Comparison of ENCODE assay signal across 22 mouse cellular contexts in genomic region chr11:97671177-97671527, GRCm38 (mm10). TPM values are rescaled to one million over a fixed set of nuclear protein-coding genes. Genes with fewer than 3 reads are reported as not detected.
DNase-seq lines count a peak whose midpoint lies in the region; ATAC-seq and TF ChIP-seq lines count a peak whose summit lies in the region.
"Had no signal": no experiment of that assay in that cellular context is flagged by ENCODE, and none has a peak within 500 bp of the region (broad histone marks: within the 10 kb centered on the region; RNA-seq: fewer than 3 reads in every experiment).

No protein-coding gene starts in this region.

- peaks cover 40% of the 10 kb centered on the region for H3K4me1 ChIP-seq in heart, embryonic 13.5 days
- H3K4me1 ChIP-seq in intestine, embryonic 16.5 days (ENCODE audit: control insufficient read depth, insufficient read depth, low read length), result peaks cover 17% of the 10 kb centered on the region
- no peaks in the 10 kb centered on the region for H3K4me1 ChIP-seq in intestine, postnatal 0 days (replicated peaks; ENCODE audit: control insufficient read depth, insufficient read depth, low read length)

- H3K9ac ChIP-seq in heart, embryonic 13.5 days, result 0 out of 2 replicates have a peak overlapping the region, but pooled peaks have one; percentile 76
- peak overlapping the region; percentile 6; the same call in 1 of the 2 replicates for H3K9ac ChIP-seq in intestine, embryonic 16.5 days (ENCODE audit: low read depth, low read length)
- no peak overlapping the region for H3K9ac ChIP-seq in intestine, postnatal 0 days (ENCODE audit: low read depth, low read length)
- H3K9ac ChIP-seq: forebrain, embryonic 13.5 days; liver, embryonic 15.5 days had no signal

- H3K27ac ChIP-seq in heart, embryonic 13.5 days (replicated peaks), result no peak overlapping the region
- no peak overlapping the region for H3K27ac ChIP-seq in intestine, embryonic 16.5 days (ENCODE audit: low read length)
- no peak overlapping the region for H3K27ac ChIP-seq in intestine, postnatal 0 days (ENCODE audit: low read depth, low read length)
- H3K27ac ChIP-seq: forebrain, embryonic 13.5 days; liver, embryonic 15.5 days had no signal

- no peak for ATAC-seq in heart, embryonic 13.5 days (ENCODE audit: extremely low read depth, insufficient number of reproducible peaks, low FRiP score, low TSS enrichment)
- no peak for ATAC-seq in intestine, embryonic 16.5 days
- no peak for ATAC-seq in intestine, postnatal 0 days
- ATAC-seq: forebrain, embryonic 13.5 days had no signal

- H3K36me3 ChIP-seq in heart, embryonic 13.5 days, result peaks cover 98% of the 10 kb centered on the region
- peaks cover 28% of the 10 kb centered on the region for H3K36me3 ChIP-seq in intestine, embryonic 16.5 days (ENCODE audit: control insufficient read depth, insufficient read depth, low read length)
- H3K36me3 ChIP-seq in intestine, postnatal 0 days (ENCODE audit: control insufficient read depth, insufficient read depth), result peaks cover 80% of the 10 kb centered on the region

- DNase-seq in heart, postnatal 4 days, result no peak
- DNase-seq in ZHBTc4 (ENCODE audit: low read depth, low spot score), result peak; percentile 83
- no peak for DNase-seq in thymus, postnatal 4 days
- DNase-seq in urinary bladder, postnatal 14 days (ENCODE audit: low spot score), result no peak
- DNase-seq: adrenal gland, postnatal 36 days; cerebellum, adult 9-11 months; gastrocnemius, postnatal 25 days; heart, postnatal 36 days; kidney, adult 2 months; kidney, postnatal 10 days; liver; lung, postnatal 4 days; midbrain, embryonic 14.5 days; right cerebral cortex, postnatal 14 days; spleen, adult 18-20 months had no signal

- H3K4me3 ChIP-seq in heart, embryonic 13.5 days, result no peak overlapping the region
- H3K4me3 ChIP-seq in intestine, embryonic 16.5 days (ENCODE audit: low read length), result no peak overlapping the region
- H3K4me3 ChIP-seq in intestine, postnatal 0 days (ENCODE audit: low read depth, low read length), result no peak overlapping the region
- H3K4me3 ChIP-seq: forebrain, embryonic 13.5 days; left cerebral cortex, adult 2 months; liver, embryonic 15.5 days; lung, embryonic 15.5 days had no signal

- H3K9me3 ChIP-seq in heart, embryonic 13.5 days, result no peaks in the 10 kb centered on the region
- H3K9me3 ChIP-seq in intestine, embryonic 16.5 days (ENCODE audit: control insufficient read depth, low read length), result no peaks in the 10 kb centered on the region
- no peaks in the 10 kb centered on the region for H3K9me3 ChIP-seq in intestine, postnatal 0 days (ENCODE audit: control insufficient read depth)
- H3K9me3 ChIP-seq: forebrain, embryonic 13.5 days; liver, embryonic 15.5 days; lung, embryonic 15.5 days had no signal

- no peak overlapping the region for H3K4me2 ChIP-seq in heart, embryonic 13.5 days
- no peak overlapping the region for H3K4me2 ChIP-seq in intestine, embryonic 16.5 days (ENCODE audit: low read depth, low read length)
- no peak overlapping the region for H3K4me2 ChIP-seq in intestine, postnatal 0 days (replicated peaks; ENCODE audit: low read depth)
- H3K4me2 ChIP-seq: forebrain, embryonic 13.5 days; liver, embryonic 15.5 days; lung, embryonic 15.5 days had no signal

- WGBS in heart, embryonic 13.5 days, result 68% methylated on average over 2 of the region's 2 CpGs
- 51% methylated on average over 2 of the region's 2 CpGs for WGBS in intestine, embryonic 16.5 days
- WGBS in intestine, postnatal 0 days, result 55% methylated on average over 2 of the region's 2 CpGs

- no peaks in the 10 kb centered on the region for H3K27me3 ChIP-seq in heart, embryonic 13.5 days (replicated peaks)
- H3K27me3 ChIP-seq in intestine, embryonic 16.5 days (replicated peaks; ENCODE audit: control insufficient read depth, insufficient read depth, low read length), result no peaks in the 10 kb centered on the region
- no peaks in the 10 kb centered on the region for H3K27me3 ChIP-seq in intestine, postnatal 0 days (replicated peaks; ENCODE audit: control insufficient read depth, insufficient read depth, low read length)
- H3K27me3 ChIP-seq: forebrain, embryonic 13.5 days; lung, embryonic 15.5 days had no signal

- TF ChIP-seq CTCF in intestine, postnatal 0 days (IDR thresholded peaks at IDR 0.05; ENCODE audit: low read depth), result no peak

RNA-seq across cellular contexts. Expression of gene Mllt6, which starts 7.9 kb away (rescaled TPM):
- 1.7 and 1.9 TPM in 2 replicates for polyA plus RNA-seq in heart, embryonic 13.5 days (2015; fragmentation: Nextera tagmentation; extraction: Ambion mirVana)
- 10 to 100 TPM; 50.2 to 51.1 TPM for total RNA-seq in heart, postnatal 4 days (2021)
- 2.2 and 2.6 TPM in 2 replicates for polyA plus RNA-seq in intestine, embryonic 16.5 days (2015; fragmentation: Nextera tagmentation; extraction: Ambion mirVana)
- 1.4 and 1.6 TPM in 2 replicates for polyA plus RNA-seq in intestine, postnatal 0 days (2015; fragmentation: Nextera tagmentation; extraction: Ambion mirVana)

RNA-seq across cellular contexts. Expression of gene Cisd3, which starts 14.5 kb away (rescaled TPM):
- 44.1 and 53.7 TPM in 2 replicates for polyA plus RNA-seq in heart, embryonic 13.5 days (2015; fragmentation: Nextera tagmentation; extraction: Ambion mirVana)
- total RNA-seq in heart, postnatal 4 days (2021), result 10 to 100 TPM; 96.7 to 98.0 TPM
- 120 and 135 TPM in 2 replicates for polyA plus RNA-seq in intestine, embryonic 16.5 days (2015; fragmentation: Nextera tagmentation; extraction: Ambion mirVana)
- polyA plus RNA-seq in intestine, postnatal 0 days (2015; fragmentation: Nextera tagmentation; extraction: Ambion mirVana), result 122 and 123 TPM in 2 replicates

RNA-seq across cellular contexts. Expression of gene Pcgf2, which starts 29.1 kb away (rescaled TPM):
- 10.5 and 11.0 TPM in 2 replicates for polyA plus RNA-seq in heart, embryonic 13.5 days (2015; fragmentation: Nextera tagmentation; extraction: Ambion mirVana)
- total RNA-seq in heart, postnatal 4 days (2021), result 10 to 100 TPM; 31.3 to 31.8 TPM
- 11.9 and 12.1 TPM in 2 replicates for polyA plus RNA-seq in intestine, embryonic 16.5 days (2015; fragmentation: Nextera tagmentation; extraction: Ambion mirVana)
- 7.9 and 8.9 TPM in 2 replicates for polyA plus RNA-seq in intestine, postnatal 0 days (2015; fragmentation: Nextera tagmentation; extraction: Ambion mirVana)

RNA-seq across cellular contexts. Expression of gene Psmb3, which starts 32.0 kb away (rescaled TPM):
- polyA plus RNA-seq in heart, embryonic 13.5 days (2015; fragmentation: Nextera tagmentation; extraction: Ambion mirVana), result 371 and 445 TPM in 2 replicates
- total RNA-seq in heart, postnatal 4 days (2021), result 100 to 1,000 TPM; 186 to 196 TPM
- 419 and 429 TPM in 2 replicates for polyA plus RNA-seq in intestine, embryonic 16.5 days (2015; fragmentation: Nextera tagmentation; extraction: Ambion mirVana)
- polyA plus RNA-seq in intestine, postnatal 0 days (2015; fragmentation: Nextera tagmentation; extraction: Ambion mirVana), result 391 and 439 TPM in 2 replicates

RNA-seq across cellular contexts. Expression of gene Epop, which starts 41.6 kb away (rescaled TPM):
- polyA plus RNA-seq in heart, embryonic 13.5 days (2015; fragmentation: Nextera tagmentation; extraction: Ambion mirVana), result 1.1 and 1.4 TPM in 2 replicates
- total RNA-seq in heart, postnatal 4 days (2021), result 1 to 10 TPM; 1.4 TPM
- 1.1 and 1.3 TPM in 2 replicates for polyA plus RNA-seq in intestine, embryonic 16.5 days (2015; fragmentation: Nextera tagmentation; extraction: Ambion mirVana)
- 1.1 and 1.3 TPM in 2 replicates for polyA plus RNA-seq in intestine, postnatal 0 days (2015; fragmentation: Nextera tagmentation; extraction: Ambion mirVana)
